Mouse (Mus musculus) midbrain, embryonic 14.5 days (tissue): ENCODE results near the gene Btbd7. TPM values are rescaled to one million over a fixed set of nuclear protein-coding genes. Genes with fewer than 3 reads are reported as not detected.
A peak's percentile ranks its signal among the peaks of the same experiment; 100 is the strongest.

Experiments used
- ATAC-seq: fragments of 200-750 bp; cut with Nextera tagmentation; 2 replicates; pipeline ENCODE4 v1.8.0; 2017; ENCODE audit warnings: moderate number of reproducible peaks, moderate library complexity; ENCODE audit not compliant: low FRiP score, low TSS enrichment
- DNase-seq: peaks from one replicate; pipeline ENCODE4 v3.0.0-alpha.2; 2015
- H3K27ac ChIP-seq: fragments of 300-500 bp; sonication (generic); replicated peaks from 2 replicates; pipeline ENCODE4 v1.5.1; 2014; ENCODE audit warnings: mild to moderate bottlenecking, low read depth, low read length, moderate library complexity
- H3K27me3 ChIP-seq: fragments of 300-500 bp; sonication (generic); 2 replicates; pipeline ENCODE4 v1.6.1; 2014; ENCODE audit warnings: low read length, control low read depth, mixed read lengths; ENCODE audit not compliant: control insufficient read depth, insufficient read depth
- H3K36me3 ChIP-seq: fragments of 300-500 bp; sonication (generic); 2 replicates; pipeline ENCODE4 v1.6.1; 2014; ENCODE audit warnings: low read length, control low read depth; ENCODE audit not compliant: control insufficient read depth, insufficient read depth
- H3K4me1 ChIP-seq: fragments of 300-500 bp; sonication (generic); 2 replicates; pipeline ENCODE4 v1.6.1; 2014; ENCODE audit warnings: mild to moderate bottlenecking, antibody characterized with exemption, low read length, control low read depth; ENCODE audit not compliant: control insufficient read depth, insufficient read depth
- H3K4me2 ChIP-seq: fragments of 300-500 bp; sonication (generic); 2 replicates; pipeline ENCODE4 v1.6.1; 2014; ENCODE audit warnings: mild to moderate bottlenecking, low read length, moderate library complexity
- H3K4me3 ChIP-seq: fragments of 300-500 bp; sonication (generic); replicated peaks from 2 replicates; pipeline ENCODE4 v1.5.1; 2014; ENCODE audit warnings: low read depth, low read length
- H3K9ac ChIP-seq: fragments of 300-500 bp; sonication (generic); replicated peaks from 2 replicates; pipeline ENCODE4 v1.6.1; 2014; ENCODE audit warnings: mild to moderate bottlenecking, low read length, moderate library complexity
- H3K9me3 ChIP-seq: fragments of 300-500 bp; sonication (generic); 2 replicates; pipeline ENCODE4 v1.6.1; 2016; ENCODE audit warnings: low read length, control low read depth, mixed read lengths; ENCODE audit not compliant: control insufficient read depth
- WGBS: fragments of 180-500 bp; shearing (Covaris S2); extraction: QIAGEN DNeasy Blood & Tissue Kit; methylation state at CpG from one replicate; pipeline ENCODE4 v1.1.7; 2014; 5-methylcytosine and 5-hydroxymethylcytosine counted together
- polyA plus RNA-seq: library from polyadenylated mRNA; unstranded; fragments of >200 nt; fragmentation: Nextera tagmentation; extraction: Ambion mirVana; gene quantifications from 2 replicates; pipeline ENCODE4 v1.2.1, GENCODE M21; 2014

The Btbd7 gene
- polyA plus RNA-seq, 1 experiment from 2014 or later = 20.5 TPM

DNA sequence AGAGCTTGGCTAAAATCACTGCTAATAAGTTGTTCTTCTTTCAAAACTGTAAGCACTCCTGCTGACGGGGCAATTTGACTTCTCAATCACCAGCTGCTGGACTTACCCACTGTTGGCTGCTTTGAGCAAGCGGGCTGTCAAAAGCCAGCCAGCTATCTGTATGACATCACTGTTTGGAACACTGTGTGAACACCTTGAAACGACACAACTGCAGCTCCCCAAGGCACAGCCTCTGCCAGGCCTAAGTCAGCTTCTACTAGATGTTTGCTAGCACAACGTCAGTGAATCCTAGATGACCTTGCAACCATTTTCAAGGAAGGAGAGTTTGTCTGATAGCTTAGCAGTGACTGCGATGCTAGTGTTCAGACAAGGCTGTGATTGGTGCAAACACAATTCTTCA is 139.2 kb downstream of the Btbd7 start:
- DNase-seq (no peak), ATAC-seq (no peak)
- no peak overlapping the region for H3K9ac ChIP-seq
- no peaks in the 10 kb centered on the region for H3K27me3 ChIP-seq
- no peaks in the 10 kb centered on the region for H3K9me3 ChIP-seq
- no peak overlapping the region for H3K27ac ChIP-seq
- no peak overlapping the region for H3K4me3 ChIP-seq
- H3K4me2 ChIP-seq = no peak overlapping the region
- peaks cover 3% of the 10 kb centered on the region; the same call in 1 of the 2 replicates for H3K36me3 ChIP-seq
- WGBS = 85% methylated on average over 5 of the region's 5 CpGs
- H3K4me1 ChIP-seq = peaks cover 11% of the 10 kb centered on the region; the same call in 1 of the 2 replicates

DNA sequence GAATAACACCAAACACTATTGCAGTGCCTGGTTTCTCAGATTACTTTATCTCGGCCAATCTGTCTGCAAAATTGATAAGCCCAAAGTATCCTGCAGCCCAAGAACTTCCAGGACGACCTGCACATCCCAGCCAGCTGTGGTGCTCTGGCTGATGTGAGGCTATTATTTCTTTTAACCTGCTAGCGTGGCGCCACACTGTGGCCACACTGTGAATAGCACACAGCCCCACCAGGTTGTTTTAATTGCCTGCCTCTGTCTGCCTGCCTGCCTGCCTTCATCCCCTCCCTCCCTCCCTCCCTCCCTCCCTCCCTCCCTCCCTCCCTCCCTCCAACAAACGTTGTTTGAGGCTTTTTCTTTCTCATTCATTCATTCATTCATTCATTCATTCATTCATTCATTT is 144.9 kb downstream of the Btbd7 start:
- WGBS = 13% methylated on average over 4 of the region's 5 CpGs
- H3K4me2 ChIP-seq = no peak overlapping the region
- H3K4me1 ChIP-seq = peaks cover 15% of the 10 kb centered on the region
- no peak overlapping the region for H3K4me3 ChIP-seq
- no peak overlapping the region for H3K9ac ChIP-seq
- H3K27me3 ChIP-seq = no peaks in the 10 kb centered on the region
- DNase-seq = peak; percentile 70
- no peak overlapping the region for H3K27ac ChIP-seq
- H3K9me3 ChIP-seq = no peaks in the 10 kb centered on the region
- no peak for ATAC-seq
- no peaks in the 10 kb centered on the region for H3K36me3 ChIP-seq

DNA sequence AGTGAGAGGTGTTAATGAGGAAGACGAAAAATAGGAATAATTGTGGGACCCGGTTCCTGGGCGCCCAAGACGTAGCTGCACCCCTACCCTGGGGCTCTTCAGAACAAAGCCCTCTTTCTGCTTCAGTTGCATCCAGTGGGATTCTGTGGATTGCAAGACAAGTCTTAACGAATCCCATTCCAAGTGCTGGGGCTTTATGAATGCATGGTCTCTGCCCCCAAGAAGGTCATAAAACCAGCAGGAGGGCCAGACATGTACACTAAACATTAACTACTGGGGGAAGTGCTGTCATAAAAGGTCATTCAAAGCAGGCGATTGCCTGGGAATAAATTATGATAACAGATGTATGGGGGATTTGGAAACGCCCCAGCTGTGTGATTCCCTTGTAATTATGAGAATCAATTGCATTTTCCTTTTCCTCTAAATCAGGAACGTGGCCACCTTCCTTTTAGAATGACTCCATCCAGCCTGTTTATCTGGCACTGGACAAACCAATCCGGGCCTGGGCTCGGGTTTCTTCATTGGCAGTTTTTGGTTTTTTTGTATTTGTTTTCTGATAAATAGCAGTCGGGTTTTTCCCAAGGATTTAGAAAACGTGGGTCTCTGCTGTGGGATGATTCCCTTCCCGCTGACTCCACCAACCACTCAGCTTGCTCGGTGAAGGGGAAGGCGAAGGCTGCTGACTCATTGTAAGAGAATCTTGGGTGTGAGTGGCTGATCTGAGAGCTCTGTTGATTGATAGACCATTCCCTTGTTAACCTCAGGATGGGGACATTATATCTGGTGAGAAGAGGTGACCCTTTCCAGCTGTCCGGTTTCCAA is 147.3 kb downstream of the Btbd7 start:
- no peak overlapping the region for H3K9ac ChIP-seq
- 37% methylated on average over 16 of the region's 16 CpGs for WGBS
- peak overlapping the region; percentile 11; the same call in 1 of the 2 replicates for H3K4me3 ChIP-seq
- no peaks in the 10 kb centered on the region for H3K9me3 ChIP-seq
- peak overlapping the region; percentile 46 for H3K4me2 ChIP-seq
- no peaks in the 10 kb centered on the region for H3K27me3 ChIP-seq
- ATAC-seq (peak; percentile 53), DNase-seq (peak; percentile 25)
- no peaks in the 10 kb centered on the region for H3K36me3 ChIP-seq
- peak overlapping the region; percentile 80 for H3K27ac ChIP-seq
- peaks cover 15% of the 10 kb centered on the region for H3K4me1 ChIP-seq

Other genes with a start within 250 kb of the Btbd7 start
- 24.0 and 30.1 TPM in 2 replicates for gene Itpk1, start 173.5 kb downstream of the Btbd7 start, polyA plus RNA-seq
- gene Moap1, start 134.8 kb downstream of the Btbd7 start, polyA plus RNA-seq = 60.0 and 63.6 TPM in 2 replicates
- 13.0 and 13.2 TPM in 2 replicates for gene Tmem251, start 134.7 kb downstream of the Btbd7 start, polyA plus RNA-seq
- not detected in 2 replicates for gene Gm28051, start 120.7 kb downstream of the Btbd7 start, polyA plus RNA-seq
- 44.9 and 51.8 TPM in 2 replicates for gene Gon7, start 120.7 kb downstream of the Btbd7 start, polyA plus RNA-seq
- gene Ubr7, start 120.5 kb downstream of the Btbd7 start, polyA plus RNA-seq = 32.6 and 47.1 TPM in 2 replicates
- 46.7 and 47.3 TPM in 2 replicates for gene Gm20604, start 119.8 kb downstream of the Btbd7 start, polyA plus RNA-seq
- not detected in 2 replicates for gene Cox8c, start 20.8 kb upstream of the Btbd7 start, polyA plus RNA-seq
- 13.6 and 15.4 TPM in 2 replicates for gene Unc79, start 70.4 kb upstream of the Btbd7 start, polyA plus RNA-seq